Mouse (Mus musculus) gastrocnemius, postnatal 36 days (tissue): ENCODE measurements around the gene Olfr1053. TPM values are rescaled to one million over a fixed set of nuclear protein-coding genes. Genes with fewer than 3 reads are reported as not detected.
"Not testable (repeated sequence)": the region's sequence is repeated elsewhere in the genome, so short reads cannot be mapped to it uniquely, and the experiment has no call there.

Source experiments
- DNase-seq, 2 experiments: peaks; one replicate each; pipeline ENCODE4 v3.0.0; 2022
- intact Hi-C: fragments of 180-260 bp; cut with DNase I; formaldehyde crosslinking; loops from one replicate; pipeline ENCODE4 v1.15.1; 2025
- long read RNA-seq, 2 experiments: library from polyadenylated mRNA; stranded (forward); transcript quantifications; one replicate each; pipeline ENCODE4 v2.0.0; 2021
- total RNA-seq, 2 experiments: library from RNA; stranded (reverse); gene quantifications; 2 replicates each; pipeline ENCODE4 v1.2.3; 2021

The Olfr1053 gene
- total RNA-seq: not detected
- long read RNA-seq, experiment 1: 0 reads
- long read RNA-seq, experiment 2: 0 reads

- intact Hi-C loops: no loop called here
- no peak for DNase-seq
Observed at GRCm38 (mm10) chr2:86315184-86315583, at the start of gene Olfr1053. Olfr1053 (minus strand) TSS chr2:86315284.

GRCm38 (mm10) chr2:86362369-86362768 is 47.3 kb upstream of the Olfr1053 start, which contains the start of gene Olfr1056:
Olfr1056 (minus strand) TSS chr2:86362469.
- DNase-seq: no peak
- intact Hi-C loops: no loop called here

- intact Hi-C loops: not testable (repeated sequence)
Observed at GRCm38 (mm10) chr2:86351751-86352150, 36.7 kb upstream of the Olfr1053 start.

GRCm38 (mm10) chr2:86350184-86350583 is 35.1 kb upstream of the Olfr1053 start, which contains the start of gene Olfr1055:
Olfr1055 (minus strand) TSS chr2:86350284.
- intact Hi-C loops: no loop called here
- DNase-seq: no peak

More at GRCm38 (mm10) chr2:86351751-86352150, 36.7 kb upstream of the Olfr1053 start:
- not testable (repeated sequence) for DNase-seq

GRCm38 (mm10) chr2:86335333-86335732 is 20.2 kb upstream of the Olfr1053 start, which contains the start of gene Olfr1054:
Olfr1054 (minus strand) TSS chr2:86335433.
- DNase-seq: no peak
- intact Hi-C loops: no loop called here

GRCm38 (mm10) chr2:86292155-86292554 is 22.9 kb downstream of the Olfr1053 start, which contains the start of gene Olfr1052:
Olfr1052 (plus strand) TSS chr2:86292455.
- no peak for DNase-seq
- intact Hi-C loops: no loop called here

GRCm38 (mm10) chr2:86278988-86279387 is 36.1 kb downstream of the Olfr1053 start, which contains the start of gene Olfr1051:
Olfr1051 (minus strand) TSS chr2:86279088.
- intact Hi-C loops, DNase-seq: not testable (repeated sequence)

Other genes with a start within 250 kb of the Olfr1053 start
- gene Olfr1036, start 241.3 kb downstream of the Olfr1053 start, total RNA-seq: not detected
- gene Olfr1037, start 227.9 kb downstream of the Olfr1053 start, total RNA-seq: not detected
- not detected for gene Olfr1039, start 179.4 kb downstream of the Olfr1053 start, total RNA-seq
- gene Olfr1040, start 168.6 kb downstream of the Olfr1053 start, total RNA-seq: not detected
- not detected for gene Olfr1042, start 153.4 kb downstream of the Olfr1053 start, total RNA-seq
- not detected for gene Olfr1043, start 147.8 kb downstream of the Olfr1053 start, total RNA-seq
- gene Olfr1044, start 137.5 kb downstream of the Olfr1053 start, total RNA-seq: not detected
- not detected for gene Olfr52, start 129.6 kb downstream of the Olfr1053 start, total RNA-seq
- not detected for gene Olfr1045, start 112.3 kb downstream of the Olfr1053 start, total RNA-seq
- gene Olfr1046, start 96.0 kb downstream of the Olfr1053 start, total RNA-seq: not detected
- not detected for gene Olfr1047, start 83.9 kb downstream of the Olfr1053 start, total RNA-seq
- gene Olfr1048, start 75.0 kb downstream of the Olfr1053 start, total RNA-seq: not detected
- not detected for gene Olfr1049, start 57.0 kb downstream of the Olfr1053 start, total RNA-seq
- not detected for gene Olfr1051, start 36.2 kb downstream of the Olfr1053 start, total RNA-seq
- gene Olfr1052, start 22.8 kb downstream of the Olfr1053 start, total RNA-seq: not detected
- not detected for gene Olfr1054, start 20.1 kb upstream of the Olfr1053 start, total RNA-seq
- not detected for gene Olfr1055, start 35.0 kb upstream of the Olfr1053 start, total RNA-seq
- gene Olfr1056, start 47.2 kb upstream of the Olfr1053 start, total RNA-seq: not detected
- gene Olfr1057, start 63.1 kb upstream of the Olfr1053 start, total RNA-seq: not detected
- gene Olfr1058, start 73.3 kb upstream of the Olfr1053 start, total RNA-seq: not detected
- gene Olfr1061, start 98.8 kb upstream of the Olfr1053 start, total RNA-seq: not detected
- not detected for gene Olfr1062, start 111.5 kb upstream of the Olfr1053 start, total RNA-seq
- gene Olfr1065, start 135.3 kb upstream of the Olfr1053 start, total RNA-seq: not detected
- not detected for gene Olfr1066, start 141.0 kb upstream of the Olfr1053 start, total RNA-seq
- gene Olfr228, start 172.1 kb upstream of the Olfr1053 start, total RNA-seq: not detected
- not detected for gene Olfr1076, start 193.2 kb upstream of the Olfr1053 start, total RNA-seq
- not detected for gene Olfr1079, start 227.2 kb upstream of the Olfr1053 start, total RNA-seq
- gene Olfr1080, start 243.0 kb upstream of the Olfr1053 start, total RNA-seq: not detected